Mouse (Mus musculus): Measurements from ENCODE around the gene Ubald1. TPM values are rescaled to one million over a fixed set of nuclear protein-coding genes. Genes with fewer than 3 reads are reported as not detected.

Gene Ubald1
- polyA plus RNA-seq, 1 experiment from 2014 or later = 31.5 TPM

Other genes with a start within 250 kb of the Ubald1 start
- gene Vasn, start 240.4 kb downstream of the Ubald1 start, polyA plus RNA-seq (2015; fragmentation: Nextera tagmentation; extraction: Ambion mirVana) = 18.3 and 18.4 TPM in 2 replicates
- 73.1 and 76.6 TPM in 2 replicates for gene Dnaja3, start 240.3 kb downstream of the Ubald1 start, polyA plus RNA-seq (2015; fragmentation: Nextera tagmentation; extraction: Ambion mirVana)
- 19.7 and 20.6 TPM in 2 replicates for gene Coro7, start 200.5 kb downstream of the Ubald1 start, polyA plus RNA-seq (2015; fragmentation: Nextera tagmentation; extraction: Ambion mirVana)
- 44.7 and 45.6 TPM in 2 replicates for gene Nmral1, start 161.0 kb downstream of the Ubald1 start, polyA plus RNA-seq (2015; fragmentation: Nextera tagmentation; extraction: Ambion mirVana)
- 83.3 and 85.2 TPM in 2 replicates for gene Hmox2, start 154.0 kb downstream of the Ubald1 start, polyA plus RNA-seq (2015; fragmentation: Nextera tagmentation; extraction: Ambion mirVana)
- gene Cdip1, start 90.0 kb downstream of the Ubald1 start, polyA plus RNA-seq (2015; fragmentation: Nextera tagmentation; extraction: Ambion mirVana) = 75.8 and 82.0 TPM in 2 replicates
- 0.27 and 0.47 TPM in 2 replicates for gene 4930562C15Rik, start 44.9 kb downstream of the Ubald1 start, polyA plus RNA-seq (2015; fragmentation: Nextera tagmentation; extraction: Ambion mirVana)
- 81.1 and 87.7 TPM in 2 replicates for gene Mgrn1, start 5.9 kb upstream of the Ubald1 start, polyA plus RNA-seq (2015; fragmentation: Nextera tagmentation; extraction: Ambion mirVana)
- 125 and 136 TPM in 2 replicates for gene Nudt16l1, start 58.4 kb upstream of the Ubald1 start, polyA plus RNA-seq (2015; fragmentation: Nextera tagmentation; extraction: Ambion mirVana)
- 48.6 and 54.3 TPM in 2 replicates for gene Anks3, start 83.9 kb upstream of the Ubald1 start, polyA plus RNA-seq (2015; fragmentation: Nextera tagmentation; extraction: Ambion mirVana)
- not detected in 2 replicates for gene Sept12, start 117.5 kb upstream of the Ubald1 start, polyA plus RNA-seq (2015; fragmentation: Nextera tagmentation; extraction: Ambion mirVana)
- 57.6 and 68.8 TPM in 2 replicates for gene Smim22, start 127.0 kb upstream of the Ubald1 start, polyA plus RNA-seq (2015; fragmentation: Nextera tagmentation; extraction: Ambion mirVana)
- 50.6 and 51.9 TPM in 2 replicates for gene Rogdi, start 133.2 kb upstream of the Ubald1 start, polyA plus RNA-seq (2015; fragmentation: Nextera tagmentation; extraction: Ambion mirVana)
- 139 and 142 TPM in 2 replicates for gene Glyr1, start 169.5 kb upstream of the Ubald1 start, polyA plus RNA-seq (2015; fragmentation: Nextera tagmentation; extraction: Ambion mirVana)
- 11.7 and 13.3 TPM in 2 replicates for gene Ubn1, start 169.7 kb upstream of the Ubald1 start, polyA plus RNA-seq (2015; fragmentation: Nextera tagmentation; extraction: Ambion mirVana)

Data from stomach, embryonic 16.5 days (tissue).